7 mouse cellular contexts compared by ENCODE assay signal in the genomic region with DNA sequence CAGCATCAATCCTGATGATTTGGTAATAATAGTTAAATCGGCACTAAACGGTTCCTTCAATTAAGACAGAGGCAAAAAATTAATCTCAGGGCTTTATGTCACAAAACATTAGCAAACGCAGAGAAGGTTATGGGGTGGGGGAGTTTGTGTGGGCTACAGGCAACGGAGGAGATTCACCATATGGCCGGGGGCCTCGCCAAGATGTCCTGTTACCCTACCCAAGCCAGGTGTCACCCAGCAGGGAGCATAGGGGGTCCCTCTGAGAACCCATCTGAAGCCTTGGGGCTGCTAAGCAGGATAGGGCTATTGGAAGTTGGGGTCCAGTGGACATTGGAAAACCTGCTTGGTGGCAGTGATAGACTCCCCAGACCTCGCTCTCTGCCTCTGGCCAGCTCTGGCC. TPM values are rescaled to one million over a fixed set of nuclear protein-coding genes. Genes with fewer than 3 reads are reported as not detected.
DNase-seq lines count a peak whose midpoint lies in the region; ATAC-seq and TF ChIP-seq lines count a peak whose summit lies in the region.

No protein-coding gene starts in this region.

- no peak overlapping the region for H3K9ac ChIP-seq in kidney, embryonic 16.5 days (replicated peaks; ENCODE audit: low read length)
- H3K9ac ChIP-seq in forebrain, embryonic 15.5 days (replicated peaks), result no peak overlapping the region
- H3K9ac ChIP-seq in hindbrain, postnatal 0 days (replicated peaks; ENCODE audit: low read length), result no peak overlapping the region
- H3K9ac ChIP-seq in neural tube, embryonic 12.5 days, result no peak overlapping the region

- no peaks in the 10 kb centered on the region for H3K9me3 ChIP-seq in kidney, embryonic 16.5 days (ENCODE audit: low read length)
- no peaks in the 10 kb centered on the region for H3K9me3 ChIP-seq in forebrain, embryonic 15.5 days
- H3K9me3 ChIP-seq in hindbrain, postnatal 0 days (ENCODE audit: low read length), result no peaks in the 10 kb centered on the region
- no peaks in the 10 kb centered on the region for H3K9me3 ChIP-seq in neural tube, embryonic 12.5 days

- peaks cover 23% of the 10 kb centered on the region for H3K4me1 ChIP-seq in kidney, embryonic 16.5 days (ENCODE audit: insufficient read depth, low read length)
- H3K4me1 ChIP-seq in forebrain, embryonic 15.5 days, result peaks cover 25% of the 10 kb centered on the region
- peaks cover 25% of the 10 kb centered on the region for H3K4me1 ChIP-seq in hindbrain, postnatal 0 days (ENCODE audit: insufficient read depth, low read length)
- H3K4me1 ChIP-seq in neural tube, embryonic 12.5 days, result peaks cover 33% of the 10 kb centered on the region

- no peak for TF ChIP-seq CTCF in hindbrain, postnatal 0 days (IDR thresholded peaks at IDR 0.05; ENCODE audit: low read depth)

- no peak overlapping the region for H3K4me2 ChIP-seq in kidney, embryonic 16.5 days (replicated peaks; ENCODE audit: low read depth, low read length)
- no peak overlapping the region for H3K4me2 ChIP-seq in forebrain, embryonic 15.5 days (replicated peaks)
- no peak overlapping the region for H3K4me2 ChIP-seq in hindbrain, postnatal 0 days (ENCODE audit: low read depth, low read length)
- 0 out of 2 replicates have a peak overlapping the region, but pooled peaks have one; percentile 27 for H3K4me2 ChIP-seq in neural tube, embryonic 12.5 days (replicated peaks)

- no peak for ATAC-seq in kidney, embryonic 16.5 days (ENCODE audit: low FRiP score, low TSS enrichment)
- peak; percentile 12; the same call in 1 of the 2 replicates for ATAC-seq in forebrain, embryonic 15.5 days (replicated peaks)
- ATAC-seq in hindbrain, postnatal 0 days, result no peak
- peak; percentile 19; the same call in 1 of the 2 replicates for ATAC-seq in neural tube, embryonic 12.5 days (ENCODE audit: low FRiP score, low read depth)

- peaks cover 70% of the 10 kb centered on the region for H3K36me3 ChIP-seq in kidney, embryonic 16.5 days (ENCODE audit: insufficient read depth, low read length)
- H3K36me3 ChIP-seq in forebrain, embryonic 15.5 days, result peaks cover 70% of the 10 kb centered on the region
- peaks cover 60% of the 10 kb centered on the region for H3K36me3 ChIP-seq in hindbrain, postnatal 0 days (ENCODE audit: insufficient read depth, low read length)
- H3K36me3 ChIP-seq in neural tube, embryonic 12.5 days, result peaks cover 88% of the 10 kb centered on the region

- H3K27me3 ChIP-seq in kidney, embryonic 16.5 days (ENCODE audit: insufficient read depth, low read length), result no peaks in the 10 kb centered on the region
- no peaks in the 10 kb centered on the region for H3K27me3 ChIP-seq in forebrain, embryonic 15.5 days
- no peaks in the 10 kb centered on the region for H3K27me3 ChIP-seq in hindbrain, postnatal 0 days (ENCODE audit: insufficient read depth, low read length)
- H3K27me3 ChIP-seq in neural tube, embryonic 12.5 days (replicated peaks), result peaks cover 4% of the 10 kb centered on the region; the same call in 1 of the 2 replicates

- H3K4me3 ChIP-seq in kidney, embryonic 16.5 days (ENCODE audit: low read length), result no peak overlapping the region
- no peak overlapping the region for H3K4me3 ChIP-seq in forebrain, embryonic 15.5 days
- H3K4me3 ChIP-seq in hindbrain, postnatal 0 days (ENCODE audit: low read length), result no peak overlapping the region
- no peak overlapping the region for H3K4me3 ChIP-seq in neural tube, embryonic 12.5 days

- 68% methylated on average over 7 of the region's 7 CpGs for WGBS in kidney, embryonic 16.5 days
- WGBS in forebrain, embryonic 15.5 days, result 45% methylated on average over 7 of the region's 7 CpGs
- WGBS in hindbrain, postnatal 0 days, result 35% methylated on average over 7 of the region's 7 CpGs
- WGBS in neural tube, embryonic 12.5 days, result 41% methylated on average over 7 of the region's 7 CpGs

- no peak for DNase-seq in kidney, postnatal 10 days
- no peak for DNase-seq in hindbrain, postnatal 0 days (ENCODE audit: low spot score)
- DNase-seq in B cell, adult 2 months, result no peak
- DNase-seq in kidney, postnatal 4 days, result no peak

- H3K27ac ChIP-seq in kidney, embryonic 16.5 days (ENCODE audit: low read length), result peak overlapping the region; percentile 59
- H3K27ac ChIP-seq in forebrain, embryonic 15.5 days (replicated peaks), result peak overlapping the region; percentile 78
- peak overlapping the region; percentile 43; the same call in 1 of the 2 replicates for H3K27ac ChIP-seq in hindbrain, postnatal 0 days
- peak overlapping the region; percentile 32; the same call in 1 of the 2 replicates for H3K27ac ChIP-seq in neural tube, embryonic 12.5 days

RNA-seq across cellular contexts. Expression of gene Bahcc1, which starts 48.0 kb away (rescaled TPM):
- polyA plus RNA-seq in kidney, embryonic 16.5 days (2015; fragmentation: Nextera tagmentation; extraction: Ambion mirVana), result 13.2 and 14.2 TPM in 2 replicates
- 15.4 and 16.1 TPM in 2 replicates for polyA plus RNA-seq in forebrain, embryonic 15.5 days (2015; fragmentation: Nextera tagmentation; extraction: Ambion mirVana)
- 31.1 and 43.1 TPM in 2 replicates for total RNA-seq in hindbrain, postnatal 0 days (2014; rRNA removed)
- 8.8 and 9.1 TPM in 2 replicates for polyA plus RNA-seq in hindbrain, postnatal 0 days (2015; fragmentation: Nextera tagmentation; extraction: Ambion mirVana)
- 21.6 and 22.8 TPM in 2 replicates for polyA plus RNA-seq in neural tube, embryonic 12.5 days (2016; fragmentation: Nextera tagmentation; extraction: Ambion mirVana)

Comparison
In these comparisons a context has a peak if more than half of its experiments do, and no peak if none do; other contexts are left out.
1. ATAC-seq: peak in forebrain, embryonic 15.5 days (single experiment) and neural tube, embryonic 12.5 days (single experiment); none in kidney, embryonic 16.5 days (single experiment) and hindbrain, postnatal 0 days (single experiment).
2. Peak in every context shown above with its lines, with median percentiles within 50 percentile points of each other: H3K27ac ChIP-seq.